Mouse (Mus musculus) macrophage (primary cell): Measurements from ENCODE around the gene Cog4. TPM values are rescaled to one million over a fixed set of nuclear protein-coding genes. Genes with fewer than 3 reads are reported as not detected.
"Not testable (repeated sequence)": the region's sequence is repeated elsewhere in the genome, so short reads cannot be mapped to it uniquely, and the experiment has no call there.

ENCODE experiments used
- H3K27ac ChIP-seq: fragments of 350-480 bp; formaldehyde crosslinking; 2 replicates; pipeline ENCODE4 v1.9.0; 2021
- H3K36me3 ChIP-seq: fragments of 350-480 bp; formaldehyde crosslinking; 2 replicates; pipeline ENCODE4 v1.9.0; 2021; ENCODE audit errors: inconsistent target
- H3K4me3 ChIP-seq: fragments of 350-480 bp; formaldehyde crosslinking; 2 replicates; pipeline ENCODE4 v1.9.0; 2021; ENCODE audit errors: inconsistent target
- H3K79me2 ChIP-seq: fragments of 350-480 bp; formaldehyde crosslinking; 2 replicates; pipeline ENCODE4 v1.9.0; 2021; ENCODE audit errors: inconsistent target
- WGBS: methylation state at CpG from one replicate; pipeline ENCODE4 v1.1.7; 2026; ENCODE audit warnings: inconsistent platforms; ENCODE audit not compliant: missing documents; 5-methylcytosine and 5-hydroxymethylcytosine counted together
- polyA plus RNA-seq: library from polyadenylated mRNA; stranded (reverse); fragments of 250-400 nt; gene quantifications from 3 replicates; pipeline ENCODE4 v1.2.4, GENCODE M21; 2018; ENCODE audit warnings: inconsistent platforms

Cog4 gene
- polyA plus RNA-seq, 1 experiment from 2014 or later: 29.1 TPM

GRCm38 (mm10) chr8:110911576-110912570, 65.5 kb downstream of the Cog4 start:
- H3K27ac ChIP-seq: no peak overlapping the region
- WGBS: 30% methylated on average over 14 of the region's 15 CpGs
- H3K4me3 ChIP-seq: no peak overlapping the region
- no peaks in the 10 kb centered on the region for H3K36me3 ChIP-seq
- no peaks in the 10 kb centered on the region for H3K79me2 ChIP-seq

GRCm38 (mm10) chr8:110917415-110917814, 71.0 kb downstream of the Cog4 start:
- H3K36me3 ChIP-seq: no peaks in the 10 kb centered on the region
- H3K79me2 ChIP-seq: peaks cover 10% of the 10 kb centered on the region; the same call in 1 of the 2 replicates
- no peak overlapping the region for H3K27ac ChIP-seq
- no peak overlapping the region for H3K4me3 ChIP-seq
- 29% methylated on average over 2 of the region's 2 CpGs for WGBS

GRCm38 (mm10) chr8:110918027-110918426, 71.6 kb downstream of the Cog4 start:
- no peaks in the 10 kb centered on the region for H3K36me3 ChIP-seq
- no peak overlapping the region for H3K4me3 ChIP-seq
- WGBS: 87% methylated on average over 11 of the region's 11 CpGs
- H3K79me2 ChIP-seq: peaks cover 10% of the 10 kb centered on the region; the same call in 1 of the 2 replicates
- H3K27ac ChIP-seq: no peak overlapping the region

DNA sequence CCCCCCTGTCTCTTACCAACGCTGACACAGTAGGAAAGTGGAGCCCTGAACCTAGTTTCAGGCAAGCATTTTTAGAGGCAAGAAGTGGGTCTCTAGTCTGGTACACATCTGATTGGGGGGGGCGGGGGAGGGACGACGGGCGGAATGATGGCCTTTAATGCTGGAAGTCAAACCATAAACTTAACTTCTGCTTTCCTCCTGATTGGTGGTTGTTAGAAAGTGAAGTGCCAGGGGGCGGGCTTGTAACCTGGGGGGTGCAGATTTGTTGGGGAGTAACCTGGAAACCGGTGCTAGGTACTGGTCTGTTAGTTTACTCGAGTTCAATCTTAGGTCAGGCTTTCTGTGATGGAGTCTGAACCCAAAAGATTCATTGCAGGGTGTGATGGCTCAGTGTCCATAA, 72.1 kb downstream of the Cog4 start:
- whole genome bisulfite sequencing: 28% methylated on average over 8 of the region's 8 CpGs
- H3K36me3 ChIP-seq: no peaks in the 10 kb centered on the region
- no peak overlapping the region for H3K27ac ChIP-seq
- no peak overlapping the region for H3K4me3 ChIP-seq
- peaks cover 10% of the 10 kb centered on the region; the same call in 1 of the 2 replicates for H3K79me2 ChIP-seq

GRCm38 (mm10) chr8:110919341-110920031, 73.1 kb downstream of the Cog4 start, which contains the start of gene St3gal2:
Gene St3gal2 (plus strand): TSS chr8:110919922.
- Histone ChIP-seq H3K36me3 (no peaks in the 10 kb centered on the region), H3K79me2 (peaks cover 10% of the 10 kb centered on the region; the same call in 1 of the 2 replicates), H3K27ac (no peak within 1 kb of the TSS), H3K4me3 (peak within 1 kb of the TSS; percentile 54)
- 2% methylated on average over 27 of the region's 36 CpGs for WGBS

DNA sequence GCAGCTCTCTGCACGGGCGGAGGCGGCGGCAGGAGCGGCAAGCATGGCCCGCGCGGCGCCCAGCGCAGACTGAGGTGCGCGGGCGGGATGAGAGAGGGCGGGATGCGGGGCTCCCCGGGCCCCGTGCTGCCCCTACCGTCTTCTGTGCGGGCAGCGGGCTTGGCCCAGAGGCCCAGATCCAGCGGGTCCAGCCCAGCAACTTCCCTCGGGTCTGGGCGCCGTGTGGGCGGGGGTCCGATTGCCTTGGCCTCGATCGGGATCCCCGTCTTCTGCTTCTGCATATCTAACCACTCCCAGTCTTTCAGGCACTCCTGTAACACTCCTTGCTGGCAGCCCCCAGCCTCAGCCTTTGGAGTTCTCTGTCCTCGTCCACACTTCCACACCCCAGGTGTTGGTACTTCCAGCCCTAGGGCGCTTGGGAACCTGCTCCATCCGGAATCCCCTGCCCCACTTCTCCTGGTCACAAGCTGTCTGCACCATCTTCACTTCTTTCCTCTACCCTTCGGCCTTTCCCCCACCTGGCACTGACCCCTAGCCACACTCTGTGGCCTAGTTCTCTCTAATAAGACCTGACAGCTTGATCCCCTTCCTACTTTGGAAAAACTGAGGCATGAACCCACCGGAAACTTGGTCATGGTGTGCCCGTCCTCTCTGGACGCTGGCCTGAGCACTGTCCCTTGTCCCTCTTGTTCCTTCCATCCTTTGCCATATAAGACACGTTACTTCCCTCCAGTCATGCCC, 73.8 kb downstream of the Cog4 start:
- 8% methylated on average over 28 of the region's 37 CpGs for WGBS
- H3K4me3 ChIP-seq: peak overlapping the region; percentile 54
- no peaks in the 10 kb centered on the region for H3K36me3 ChIP-seq
- H3K27ac ChIP-seq: no peak overlapping the region
- peaks cover 10% of the 10 kb centered on the region; the same call in 1 of the 2 replicates for H3K79me2 ChIP-seq

DNA sequence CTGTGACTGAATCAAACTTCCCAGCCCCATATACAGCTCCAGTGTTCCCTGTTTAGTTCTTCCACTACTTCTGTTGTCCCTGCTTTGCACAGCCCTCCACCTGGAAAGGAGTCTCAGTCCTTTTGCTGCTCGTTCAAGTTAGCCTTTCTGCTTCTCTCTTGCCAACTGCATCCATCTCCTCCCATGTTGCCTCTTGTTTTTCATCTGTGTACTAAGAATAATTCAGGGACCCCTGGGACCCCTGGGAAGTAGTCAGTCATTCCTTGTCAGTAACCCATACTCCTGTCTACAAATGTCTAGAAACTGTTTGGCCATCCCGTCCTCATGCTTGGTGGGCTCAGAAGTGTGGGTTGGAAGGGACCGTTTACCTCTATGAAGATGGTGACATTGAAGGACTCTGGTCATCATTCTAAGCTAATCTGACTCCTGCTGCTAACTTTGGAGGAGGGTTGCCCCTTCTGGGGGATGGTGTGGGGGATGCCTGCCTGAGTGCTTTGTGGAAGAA, 74.4 kb downstream of the Cog4 start:
- H3K79me2 ChIP-seq: peaks cover 10% of the 10 kb centered on the region; the same call in 1 of the 2 replicates
- H3K36me3 ChIP-seq: no peaks in the 10 kb centered on the region
- H3K4me3 ChIP-seq: peak overlapping the region; percentile 54
- H3K27ac ChIP-seq: no peak overlapping the region
- whole genome bisulfite sequencing: 65% methylated on average over 3 of the region's 3 CpGs

DNA sequence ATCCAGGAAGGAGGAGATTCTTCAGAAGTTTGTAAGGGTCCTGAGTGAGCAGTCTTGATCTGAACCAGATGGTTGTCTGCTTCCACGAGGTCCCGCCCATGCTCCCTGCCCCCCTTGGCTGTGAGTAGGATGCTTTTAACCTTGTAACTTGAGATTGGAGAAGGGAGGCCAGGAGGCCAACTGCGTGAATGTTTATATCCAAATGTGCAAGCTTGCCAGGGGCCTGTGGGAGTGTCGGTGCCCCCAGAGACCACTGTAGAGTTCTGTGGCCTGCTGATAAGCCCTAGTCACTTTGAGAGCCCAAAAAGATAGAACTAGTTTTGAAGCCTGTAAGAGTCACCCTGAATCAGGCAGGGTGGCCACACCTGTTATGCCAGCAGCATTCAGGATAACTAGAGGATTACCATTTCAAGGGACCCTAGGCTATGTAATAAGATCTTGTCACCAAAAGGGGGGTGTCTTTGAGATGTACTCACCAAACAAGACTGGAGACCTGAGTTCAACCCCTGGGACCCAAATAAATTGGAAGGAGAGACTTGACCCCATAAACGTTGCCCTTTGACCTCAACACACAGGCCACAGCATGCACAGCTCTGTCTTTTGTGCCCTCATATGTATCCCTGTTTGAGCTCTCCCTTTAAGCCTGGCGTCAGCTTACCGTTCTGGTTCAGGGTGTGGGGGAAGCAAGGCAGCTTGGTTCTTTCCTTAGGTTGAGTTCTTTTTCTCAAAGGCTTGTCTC, 75.3 kb downstream of the Cog4 start:
- WGBS: 81% methylated on average over 7 of the region's 7 CpGs
- H3K27ac ChIP-seq: no peak overlapping the region
- no peak overlapping the region for H3K4me3 ChIP-seq
- no peaks in the 10 kb centered on the region for H3K36me3 ChIP-seq
- H3K79me2 ChIP-seq: peaks cover 10% of the 10 kb centered on the region; the same call in 1 of the 2 replicates

DNA sequence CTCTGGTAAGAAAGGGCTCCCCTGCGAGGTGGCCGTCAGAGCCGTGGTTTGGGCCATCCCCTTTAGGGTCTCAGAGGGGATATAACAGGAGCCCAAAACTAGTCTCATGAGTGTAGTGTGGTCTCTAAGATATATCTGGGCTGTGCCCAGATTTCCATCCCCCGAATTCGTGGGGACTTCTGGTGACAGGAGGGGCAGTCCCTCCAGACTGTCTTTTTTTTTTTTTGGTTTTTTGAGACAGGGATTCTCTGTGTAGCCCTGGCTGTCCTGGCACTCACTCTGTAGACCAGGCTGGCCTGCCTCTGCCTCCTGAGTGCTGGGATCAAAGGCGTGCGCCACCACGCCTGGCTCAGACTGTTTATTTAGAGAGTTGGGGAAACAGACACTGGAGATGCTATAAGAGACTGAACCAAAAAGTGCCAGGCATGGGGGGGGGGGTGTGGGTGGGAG, 79.3 kb downstream of the Cog4 start:
- Histone ChIP-seq H3K4me3 (no peak overlapping the region), H3K27ac (no peak overlapping the region), H3K36me3 (no peaks in the 10 kb centered on the region), H3K79me2 (peaks cover 10% of the 10 kb centered on the region; the same call in 1 of the 2 replicates)
- 85% methylated on average over 8 of the region's 8 CpGs for WGBS

- H3K79me2 ChIP-seq: peaks cover 6% of the 10 kb centered on the region; the same call in 1 of the 2 replicates
- WGBS: 69% methylated on average over 4 of the region's 5 CpGs
- no peak overlapping the region for H3K4me3 ChIP-seq
- no peaks in the 10 kb centered on the region for H3K36me3 ChIP-seq
- no peak overlapping the region for H3K27ac ChIP-seq
Measured at GRCm38 (mm10) chr8:110926690-110927089, 80.3 kb downstream of the Cog4 start.

GRCm38 (mm10) chr8:110928435-110928834, 82.0 kb downstream of the Cog4 start:
- no peaks in the 10 kb centered on the region for H3K79me2 ChIP-seq
- H3K36me3 ChIP-seq: no peaks in the 10 kb centered on the region
- WGBS: 68% methylated on average over 7 of the region's 7 CpGs
- H3K27ac ChIP-seq: no peak overlapping the region
- H3K4me3 ChIP-seq: no peak overlapping the region

- 36% methylated on average over 5 of the region's 5 CpGs for WGBS
- Histone ChIP-seq H3K4me3 (no peak overlapping the region), H3K27ac (no peak overlapping the region), H3K79me2 (no peaks in the 10 kb centered on the region), H3K36me3 (no peaks in the 10 kb centered on the region)
Measured at GRCm38 (mm10) chr8:110929066-110929465, 82.7 kb downstream of the Cog4 start.

- not testable (repeated sequence) for H3K27ac ChIP-seq, H3K79me2 ChIP-seq, H3K4me3 ChIP-seq, H3K36me3 ChIP-seq
- WGBS: no CpG with 5 or more reads among the region's 8 CpGs
Measured at GRCm38 (mm10) chr8:110929672-110930071, 83.3 kb downstream of the Cog4 start.
